Mouse (Mus musculus) stomach, embryonic 15.5 days (tissue): ENCODE results near the gene Cryzl2. TPM values are rescaled to one million over a fixed set of nuclear protein-coding genes. Genes with fewer than 3 reads are reported as not detected.

Experiments used
- ATAC-seq: fragments of 200-750 bp; cut with Nextera tagmentation; 2 replicates; pipeline ENCODE4 v1.8.0; 2017; ENCODE audit warnings: low read depth, moderate number of reproducible peaks, moderate TSS enrichment; ENCODE audit not compliant: insufficient read depth, low FRiP score
- H3K27ac ChIP-seq: fragments of 300-500 bp; sonication (generic); 2 replicates; pipeline ENCODE4 v1.5.1; 2015; ENCODE audit warnings: mild to moderate bottlenecking, inconsistent platforms
- H3K27me3 ChIP-seq: fragments of 300-500 bp; sonication (generic); replicated peaks from 2 replicates; pipeline ENCODE4 v1.6.1; 2015; ENCODE audit warnings: inconsistent platforms
- H3K36me3 ChIP-seq: fragments of 300-500 bp; sonication (generic); 2 replicates; pipeline ENCODE4 v1.6.1; 2015; ENCODE audit warnings: inconsistent platforms
- H3K4me1 ChIP-seq: fragments of 300-500 bp; sonication (generic); 2 replicates; pipeline ENCODE4 v1.6.1; 2015; ENCODE audit warnings: inconsistent platforms
- H3K4me2 ChIP-seq: fragments of 300-500 bp; sonication (generic); 2 replicates; pipeline ENCODE4 v1.6.1; 2015; ENCODE audit warnings: mild to moderate bottlenecking, inconsistent platforms
- H3K4me3 ChIP-seq: fragments of 300-500 bp; sonication (generic); replicated peaks from 2 replicates; pipeline ENCODE4 v1.5.1; 2015; ENCODE audit warnings: inconsistent platforms
- H3K9ac ChIP-seq: fragments of 300-500 bp; sonication (generic); 2 replicates; pipeline ENCODE4 v1.6.1; 2015; ENCODE audit warnings: inconsistent platforms
- H3K9me3 ChIP-seq: fragments of 300-500 bp; sonication (generic); 2 replicates; pipeline ENCODE4 v1.6.1; 2016; ENCODE audit warnings: inconsistent platforms
- WGBS: fragments of 180-500 bp; shearing (Covaris S2); methylation state at CpG from one replicate; pipeline ENCODE4 v1.1.7; 2015; 5-methylcytosine and 5-hydroxymethylcytosine counted together
- polyA plus RNA-seq: library from polyadenylated mRNA; unstranded; fragments of >200 nt; fragmentation: Nextera tagmentation; extraction: Ambion mirVana; gene quantifications from 2 replicates; pipeline ENCODE4 v1.2.1, GENCODE M21; 2015

Gene Cryzl2
- polyA plus RNA-seq, 1 experiment from 2014 or later, result 11.1 TPM

DNA sequence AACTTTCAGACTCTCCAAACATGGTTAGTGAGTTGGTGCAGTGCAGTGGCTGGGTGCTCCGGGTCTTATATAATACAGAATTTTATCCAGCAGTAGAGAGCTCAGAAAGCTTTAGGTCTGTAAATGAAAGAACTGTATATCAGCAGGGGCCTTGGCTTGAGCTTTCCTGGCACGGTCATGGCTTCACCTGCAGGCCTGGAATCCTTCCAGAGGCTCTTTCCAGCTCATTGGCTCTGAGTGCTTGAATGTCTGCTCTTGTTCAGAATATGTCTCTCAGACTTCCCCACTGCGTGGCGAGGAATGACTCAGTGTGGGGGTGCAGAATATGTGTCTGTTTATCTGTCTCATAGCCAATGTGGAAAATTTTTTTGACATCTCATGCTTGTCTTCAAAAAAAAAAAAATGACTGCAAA is 59.7 kb downstream of the Cryzl2 start:
- Histone ChIP-seq H3K27ac (no peak overlapping the region), H3K36me3 (no peaks in the 10 kb centered on the region), H3K27me3 (no peaks in the 10 kb centered on the region), H3K4me2 (no peak overlapping the region), H3K4me3 (no peak overlapping the region), H3K4me1 (no peaks in the 10 kb centered on the region), H3K9me3 (no peaks in the 10 kb centered on the region), H3K9ac (no peak overlapping the region)
- WGBS, result 47% methylated on average over 4 of the region's 4 CpGs
- no peak; the same call in 1 of the 2 replicates for ATAC-seq

DNA sequence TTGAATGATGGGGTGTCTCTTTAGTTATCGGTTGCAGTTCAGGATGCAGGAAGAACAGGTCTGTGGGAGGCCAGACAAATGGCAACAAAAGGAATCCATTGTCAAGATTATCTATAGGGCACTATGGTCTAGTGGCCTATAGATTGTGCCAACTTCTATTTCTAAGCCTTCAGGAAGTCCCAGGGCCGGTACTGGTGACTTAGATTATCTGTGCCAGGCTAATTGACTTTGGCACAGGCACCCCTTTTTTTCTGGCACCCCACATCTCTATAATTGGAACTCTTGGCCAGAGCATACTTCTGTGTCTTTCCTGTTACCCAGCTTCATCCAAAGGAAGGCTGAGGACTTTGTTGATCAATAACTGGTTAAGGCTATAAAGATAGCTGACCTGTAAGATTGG is 61.0 kb downstream of the Cryzl2 start:
- 80% methylated on average over 2 of the region's 2 CpGs for WGBS
- no peak overlapping the region for H3K4me2 ChIP-seq
- no peaks in the 10 kb centered on the region for H3K36me3 ChIP-seq

DNA sequence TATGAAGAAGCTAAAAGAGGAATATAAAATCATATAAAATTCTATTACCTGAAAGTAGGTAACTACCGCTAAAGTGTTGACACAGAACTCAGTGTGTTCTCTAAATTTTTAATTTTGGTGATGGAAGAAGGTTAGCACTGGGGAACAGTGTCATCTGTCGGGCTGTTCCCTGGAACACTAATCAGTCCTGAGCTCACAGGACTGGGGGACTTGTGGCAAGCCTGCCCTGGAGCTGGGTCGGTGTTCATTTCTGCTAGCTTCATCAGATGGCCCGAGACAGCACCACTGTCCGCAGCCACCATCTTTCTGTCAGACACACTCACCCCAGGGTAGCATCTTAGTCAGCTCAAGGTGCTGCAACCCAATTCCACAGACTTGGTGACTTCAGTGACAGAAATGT is 63.9 kb downstream of the Cryzl2 start:
- Histone ChIP-seq H3K27me3 (no peaks in the 10 kb centered on the region), H3K27ac (no peak overlapping the region), H3K4me3 (no peak overlapping the region), H3K9me3 (no peaks in the 10 kb centered on the region), H3K36me3 (no peaks in the 10 kb centered on the region), H3K4me1 (no peaks in the 10 kb centered on the region), H3K4me2 (no peak overlapping the region), H3K9ac (no peak overlapping the region)
- ATAC-seq, result no peak
- 87% methylated on average over 5 of the region's 5 CpGs for WGBS

More for the DNA sequence above, 61.0 kb downstream of the Cryzl2 start:
- H3K4me1 ChIP-seq, result no peaks in the 10 kb centered on the region
- no peak overlapping the region for H3K4me3 ChIP-seq
- H3K9me3 ChIP-seq, result no peaks in the 10 kb centered on the region
- no peak overlapping the region for H3K27ac ChIP-seq
- no peaks in the 10 kb centered on the region for H3K27me3 ChIP-seq
- no peak for ATAC-seq
- H3K9ac ChIP-seq, result no peak overlapping the region

DNA sequence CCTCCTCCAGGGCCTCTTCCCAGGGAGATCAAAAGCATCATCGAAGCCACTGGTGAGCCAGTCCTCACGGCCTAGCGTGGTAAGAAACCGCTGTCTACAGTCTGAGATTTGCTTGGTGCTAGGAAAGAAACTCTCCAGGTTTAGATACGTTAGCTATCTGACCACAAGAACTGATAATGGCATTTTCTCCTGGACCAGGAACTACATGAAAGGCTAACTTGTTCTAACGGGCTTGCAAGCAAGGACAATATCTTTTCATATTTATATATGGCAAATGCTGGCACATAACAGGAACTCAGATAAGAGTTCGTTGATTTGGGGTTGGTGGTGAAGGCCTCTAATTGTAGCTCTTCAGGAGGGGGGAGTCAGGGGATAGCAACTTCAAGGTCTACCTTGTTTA is 66.4 kb downstream of the Cryzl2 start:
- Histone ChIP-seq H3K36me3 (no peaks in the 10 kb centered on the region), H3K9ac (no peak overlapping the region), H3K4me2 (no peak overlapping the region), H3K4me1 (no peaks in the 10 kb centered on the region), H3K27ac (no peak overlapping the region), H3K9me3 (no peaks in the 10 kb centered on the region), H3K4me3 (no peak overlapping the region), H3K27me3 (no peaks in the 10 kb centered on the region)
- WGBS, result 72% methylated on average over 7 of the region's 7 CpGs
- no peak for ATAC-seq

DNA sequence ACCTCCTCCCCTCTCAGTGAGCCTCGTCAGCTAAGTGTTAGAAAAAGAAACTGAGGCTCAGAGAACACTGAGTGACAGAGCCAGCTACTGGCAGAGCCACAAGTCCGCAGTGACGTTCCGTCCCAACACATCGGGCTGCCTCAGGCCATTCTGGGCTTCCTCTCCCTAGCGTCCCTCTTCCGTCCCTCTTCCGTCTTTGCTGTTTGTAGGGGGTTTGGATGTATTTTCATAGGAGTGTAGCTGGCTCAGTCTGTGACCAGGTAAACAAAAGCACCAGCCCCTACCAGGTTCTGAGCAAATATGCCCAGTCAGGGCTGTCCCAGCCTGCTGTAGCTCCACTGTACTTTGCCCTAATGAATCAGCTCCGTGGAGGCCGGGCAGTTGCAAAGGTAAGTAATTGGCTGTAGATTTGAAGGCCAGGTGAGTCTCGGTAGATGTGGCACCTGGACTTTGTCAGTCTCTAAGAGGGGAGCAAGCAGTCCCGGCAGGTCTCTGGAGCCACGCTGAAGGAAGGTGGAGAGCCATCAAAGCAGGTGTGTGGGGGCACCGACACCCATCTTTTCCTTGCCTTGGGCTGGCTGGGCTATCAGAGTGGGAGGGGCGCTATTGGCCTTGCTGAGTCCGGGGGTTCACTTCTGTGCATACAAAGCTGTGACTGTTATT is 67.4 kb downstream of the Cryzl2 start:
- no peaks in the 10 kb centered on the region for H3K9me3 ChIP-seq
- no peaks in the 10 kb centered on the region for H3K36me3 ChIP-seq
- H3K27me3 ChIP-seq, result no peaks in the 10 kb centered on the region
- H3K4me3 ChIP-seq, result peak overlapping the region; percentile 22
- H3K9ac ChIP-seq, result no peak overlapping the region
- no peaks in the 10 kb centered on the region for H3K4me1 ChIP-seq
- 78% methylated on average over 16 of the region's 16 CpGs for WGBS
- peak overlapping the region; percentile 32 for H3K4me2 ChIP-seq
- ATAC-seq, result peak; percentile 94
- H3K27ac ChIP-seq, result peak overlapping the region; percentile 81

DNA sequence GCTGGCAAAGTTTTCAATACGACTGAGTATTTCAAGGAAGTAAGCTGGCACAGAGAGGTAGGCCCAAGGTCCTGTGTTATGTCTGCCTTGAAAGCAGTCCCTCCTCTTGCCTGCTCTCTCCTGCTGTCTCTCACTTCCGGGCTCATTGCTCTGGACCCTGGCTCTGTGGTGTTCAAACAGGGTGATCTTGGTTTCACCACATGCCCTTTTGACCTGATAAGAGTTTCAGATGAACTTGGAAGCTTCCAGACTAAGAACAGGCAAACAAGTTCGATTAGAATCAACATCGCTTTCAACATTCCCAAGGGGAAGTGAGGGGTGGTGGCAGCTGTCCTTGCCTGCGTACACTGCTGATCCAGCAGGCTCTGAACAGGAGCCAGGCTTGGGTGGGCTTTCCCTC is 68.2 kb downstream of the Cryzl2 start:
- 56% methylated on average over 5 of the region's 5 CpGs for WGBS
- no peak overlapping the region for H3K9ac ChIP-seq
- ATAC-seq, result peak; percentile 73

DNA sequence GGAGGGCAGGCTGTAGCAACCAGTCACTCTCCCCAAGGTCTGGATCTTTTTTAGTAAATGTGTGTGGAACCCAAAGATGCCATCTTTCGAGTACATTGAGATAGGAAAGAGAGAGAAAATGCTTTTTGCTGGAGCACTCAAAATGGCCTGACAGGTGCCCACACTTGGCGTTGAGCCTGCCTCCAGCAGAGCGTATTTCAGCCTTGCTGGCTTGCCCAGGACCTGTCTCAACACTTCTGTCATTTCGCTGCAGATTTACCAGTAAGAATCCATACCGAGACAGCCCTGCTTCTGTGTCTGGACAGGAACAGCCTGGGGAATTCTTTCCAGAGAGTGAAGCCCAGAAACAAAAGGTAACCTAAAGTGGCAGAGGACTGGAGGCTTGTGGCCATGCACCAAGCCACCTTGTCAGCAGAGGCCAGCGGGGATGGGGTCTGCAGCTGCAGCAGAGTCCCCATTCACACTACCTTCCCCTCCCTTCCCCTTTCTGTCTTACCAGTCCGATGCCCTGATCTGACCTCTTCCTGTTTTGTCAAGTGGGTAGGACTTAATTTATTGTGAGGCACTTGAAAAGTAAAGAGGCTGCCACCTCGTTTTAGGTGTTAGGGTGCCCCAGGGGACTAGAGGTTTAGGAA is 74.6 kb downstream of the Cryzl2 start:
- no peak overlapping the region for H3K4me2 ChIP-seq
- no peak overlapping the region for H3K27ac ChIP-seq
- no peaks in the 10 kb centered on the region for H3K4me1 ChIP-seq
- no peak overlapping the region for H3K4me3 ChIP-seq
- no peak for ATAC-seq
- no peaks in the 10 kb centered on the region for H3K9me3 ChIP-seq
- no peaks in the 10 kb centered on the region for H3K27me3 ChIP-seq
- WGBS, result 56% methylated on average over 8 of the region's 8 CpGs
- H3K9ac ChIP-seq, result no peak overlapping the region
- H3K36me3 ChIP-seq, result no peaks in the 10 kb centered on the region

More for the DNA sequence above, 68.2 kb downstream of the Cryzl2 start:
- no peaks in the 10 kb centered on the region for H3K36me3 ChIP-seq
- peak overlapping the region; percentile 81; the same call in 1 of the 2 replicates for H3K27ac ChIP-seq
- H3K9me3 ChIP-seq, result no peaks in the 10 kb centered on the region
- no peaks in the 10 kb centered on the region for H3K27me3 ChIP-seq
- peak overlapping the region; percentile 32 for H3K4me2 ChIP-seq
- H3K4me3 ChIP-seq, result peak overlapping the region; percentile 22; the same call in 1 of the 2 replicates
- H3K4me1 ChIP-seq, result no peaks in the 10 kb centered on the region

DNA sequence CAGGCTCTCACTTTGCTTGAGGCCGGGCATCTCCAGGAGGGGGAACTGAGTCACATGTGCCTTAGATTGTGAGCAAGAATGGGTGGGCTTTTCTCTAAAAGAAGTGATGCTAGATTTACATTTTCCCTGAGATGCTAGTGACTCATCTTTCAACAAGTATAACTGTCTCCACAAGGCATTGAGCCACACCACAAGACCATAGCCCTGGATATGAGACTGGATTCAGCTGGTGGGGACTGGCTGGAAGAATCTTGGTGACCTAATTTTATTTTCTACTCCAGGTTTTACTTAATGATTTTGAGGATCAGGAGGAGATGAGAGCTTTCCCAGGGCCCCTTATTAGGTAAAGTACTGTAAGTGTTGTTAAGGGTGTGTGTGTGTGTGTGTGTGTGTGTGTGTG is 77.2 kb downstream of the Cryzl2 start:
- no peak overlapping the region for H3K4me3 ChIP-seq
- H3K9ac ChIP-seq, result no peak overlapping the region
- no peaks in the 10 kb centered on the region for H3K27me3 ChIP-seq
- H3K9me3 ChIP-seq, result no peaks in the 10 kb centered on the region
- H3K27ac ChIP-seq, result no peak overlapping the region
- no peaks in the 10 kb centered on the region for H3K36me3 ChIP-seq
- WGBS, result 93% methylated on average over 1 of the region's 1 CpGs
- no peak for ATAC-seq
- no peak overlapping the region for H3K4me2 ChIP-seq
- H3K4me1 ChIP-seq, result no peaks in the 10 kb centered on the region

DNA sequence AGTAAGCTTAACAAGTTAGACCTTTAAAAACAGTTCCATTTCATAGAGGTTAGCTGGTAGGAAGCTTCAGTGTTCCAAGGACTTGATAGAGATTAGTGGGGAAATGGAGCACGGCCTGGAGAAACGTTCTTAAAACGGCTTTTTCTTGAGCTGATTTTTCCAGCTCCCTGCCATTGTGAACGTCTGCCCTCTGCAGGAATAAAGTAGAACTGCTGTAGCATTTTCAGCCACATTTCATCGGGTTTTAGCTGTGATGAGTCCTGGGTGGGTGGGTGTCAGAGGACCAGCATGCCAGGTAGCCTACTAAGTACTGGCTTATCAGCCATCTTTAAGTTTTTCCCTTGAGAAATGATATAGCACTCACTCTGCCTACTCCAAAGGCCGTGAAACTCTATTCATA is 78.1 kb downstream of the Cryzl2 start:
- Histone ChIP-seq H3K36me3 (no peaks in the 10 kb centered on the region), H3K4me2 (no peak overlapping the region), H3K4me1 (no peaks in the 10 kb centered on the region), H3K9ac (no peak overlapping the region), H3K4me3 (no peak overlapping the region), H3K27ac (no peak overlapping the region), H3K27me3 (no peaks in the 10 kb centered on the region), H3K9me3 (no peaks in the 10 kb centered on the region)
- 9% methylated on average over 6 of the region's 6 CpGs for WGBS
- ATAC-seq, result no peak

DNA sequence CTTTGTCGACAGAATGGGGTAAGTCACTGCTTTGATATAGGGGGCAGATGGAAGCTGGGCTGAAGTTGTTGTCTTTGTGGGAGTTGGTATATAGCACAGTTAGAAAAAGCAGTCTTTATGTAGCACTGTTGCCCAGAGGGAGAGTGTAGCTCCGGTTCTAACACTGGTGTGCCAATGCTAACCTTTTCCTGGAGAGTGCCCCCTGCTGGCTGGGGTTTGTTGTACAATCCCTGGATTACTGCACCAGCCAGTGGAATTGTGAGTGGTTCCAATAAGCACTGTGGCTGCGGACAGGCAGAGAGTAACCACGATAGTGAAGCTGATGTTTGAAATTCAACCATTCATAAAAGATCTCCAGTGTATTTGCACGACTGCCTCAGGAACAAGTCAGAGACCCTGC is 79.3 kb downstream of the Cryzl2 start:
- 85% methylated on average over 5 of the region's 5 CpGs for WGBS
- Histone ChIP-seq H3K36me3 (no peaks in the 10 kb centered on the region), H3K27ac (no peak overlapping the region), H3K9me3 (no peaks in the 10 kb centered on the region), H3K4me3 (no peak overlapping the region), H3K27me3 (no peaks in the 10 kb centered on the region), H3K9ac (no peak overlapping the region), H3K4me2 (no peak overlapping the region), H3K4me1 (no peaks in the 10 kb centered on the region)
- ATAC-seq, result no peak
